Mouse (Mus musculus): ENCODE measurements at regions not wholly inside any gene's neighbourhood (a gene's known extent, or its start where the extent isn't known, plus 50 kb on each side); places are given as distances from the start of the nearest gene placed in this dataset.
A peak's percentile ranks its signal among the peaks of the same experiment; 100 is the strongest.

DNA sequence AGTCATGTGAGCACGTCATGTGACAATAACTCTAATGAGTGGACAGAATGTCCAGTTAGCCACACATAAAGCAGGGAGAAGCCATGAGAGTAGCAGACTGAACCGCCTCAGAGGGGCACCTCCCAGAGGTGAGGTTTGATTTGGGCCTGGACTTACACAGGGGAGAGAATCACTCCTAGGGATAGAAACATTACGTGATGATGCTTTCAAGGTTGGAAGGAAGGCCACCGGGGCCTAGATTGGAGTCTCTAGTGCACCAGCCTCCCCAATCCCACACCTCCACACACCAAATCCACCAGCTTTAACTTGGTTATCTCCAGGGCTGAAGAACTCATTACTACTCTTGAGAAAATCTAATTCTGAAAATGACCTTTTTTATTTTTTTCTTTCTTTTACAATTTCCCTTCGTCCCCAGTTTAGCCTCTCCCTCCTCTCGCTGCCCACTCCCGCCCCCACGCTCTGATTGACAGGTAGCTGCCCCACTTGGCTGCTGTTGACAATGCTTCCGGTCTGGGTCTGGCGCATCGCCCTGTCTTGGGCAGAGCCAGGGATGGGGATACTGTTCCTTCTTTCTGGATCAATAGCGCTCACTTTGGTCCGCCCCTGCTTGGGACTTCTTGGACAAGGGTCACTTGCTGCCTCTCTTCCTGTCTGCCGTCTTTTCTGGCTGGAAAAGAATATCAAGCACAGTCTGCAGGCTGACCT, 87.8 kb upstream of the Mvb12b start:
- H3K9ac ChIP-seq (ENCODE audit: low read depth, low read length), result no peak overlapping the region
- H3K27me3 ChIP-seq (replicated peaks; ENCODE audit: control insufficient read depth, insufficient read depth, low read length), result no peaks in the 10 kb centered on the region
- 71% methylated on average over 14 of the region's 14 CpGs for WGBS
- no peak overlapping the region for H3K4me2 ChIP-seq (ENCODE audit: low read length)
- no peak overlapping the region for H3K27ac ChIP-seq (ENCODE audit: low read depth, low read length)
- no peak for ATAC-seq
- H3K4me3 ChIP-seq (ENCODE audit: low read length), result no peak overlapping the region
- peaks cover 3% of the 10 kb centered on the region; the same call in 1 of the 2 replicates for H3K9me3 ChIP-seq (ENCODE audit: control insufficient read depth, low read length)
- peaks cover 14% of the 10 kb centered on the region for H3K4me1 ChIP-seq (ENCODE audit: control insufficient read depth, insufficient read depth, low read depth, low read length)
- no peaks in the 10 kb centered on the region for H3K36me3 ChIP-seq (ENCODE audit: control insufficient read depth, insufficient read depth, low read length)

DNA sequence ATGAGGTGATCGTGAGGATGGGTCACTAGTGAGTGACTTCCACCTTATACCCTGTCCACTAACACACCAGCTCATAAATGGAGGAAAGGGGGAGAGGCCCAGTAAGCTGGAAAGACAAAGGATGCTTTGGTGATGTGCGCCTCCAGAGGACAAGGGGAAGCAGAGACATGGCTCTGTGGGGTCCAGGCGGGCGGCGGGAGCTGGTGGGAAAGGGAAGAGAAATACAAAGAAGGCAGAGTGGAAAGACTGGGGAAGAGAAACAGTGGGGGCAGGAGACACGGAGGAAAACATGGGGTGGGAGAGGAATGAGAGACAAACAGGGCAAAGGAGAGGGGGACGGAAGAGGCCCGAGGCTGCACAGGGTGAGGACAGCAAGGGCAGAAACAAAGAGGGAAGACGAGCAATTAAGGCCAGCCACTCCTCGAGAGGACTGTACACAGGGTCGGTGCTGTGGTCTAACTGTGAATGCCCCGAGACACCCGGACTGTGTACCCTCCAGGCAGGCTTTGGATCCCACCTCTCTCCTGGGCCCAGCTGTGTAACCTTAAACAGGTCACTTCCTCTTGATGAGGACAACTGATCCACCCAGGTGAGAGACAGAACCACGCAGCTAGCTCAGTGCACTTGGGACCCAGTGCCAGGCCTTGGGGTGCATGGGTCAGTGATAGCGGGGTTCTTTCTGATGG, 87.1 kb upstream of the Mvb12b start:
- peaks cover 14% of the 10 kb centered on the region for H3K4me1 ChIP-seq (ENCODE audit: control insufficient read depth, insufficient read depth, low read depth, low read length)
- 41% methylated on average over 15 of the region's 15 CpGs for WGBS
- 0 out of 2 replicates have a peak, but pooled peaks have one; percentile 17 for ATAC-seq
- H3K9ac ChIP-seq (ENCODE audit: low read depth, low read length), result peak overlapping the region; percentile 31; the same call in 1 of the 2 replicates
- no peaks in the 10 kb centered on the region for H3K36me3 ChIP-seq (ENCODE audit: control insufficient read depth, insufficient read depth, low read length)
- no peak overlapping the region for H3K27ac ChIP-seq (ENCODE audit: low read depth, low read length)
- H3K4me3 ChIP-seq (ENCODE audit: low read length), result no peak overlapping the region
- no peak overlapping the region for H3K4me2 ChIP-seq (ENCODE audit: low read length)
- no peaks in the 10 kb centered on the region for H3K27me3 ChIP-seq (replicated peaks; ENCODE audit: control insufficient read depth, insufficient read depth, low read length)
- peaks cover 5% of the 10 kb centered on the region; the same call in 1 of the 2 replicates for H3K9me3 ChIP-seq (ENCODE audit: control insufficient read depth, low read length)

DNA sequence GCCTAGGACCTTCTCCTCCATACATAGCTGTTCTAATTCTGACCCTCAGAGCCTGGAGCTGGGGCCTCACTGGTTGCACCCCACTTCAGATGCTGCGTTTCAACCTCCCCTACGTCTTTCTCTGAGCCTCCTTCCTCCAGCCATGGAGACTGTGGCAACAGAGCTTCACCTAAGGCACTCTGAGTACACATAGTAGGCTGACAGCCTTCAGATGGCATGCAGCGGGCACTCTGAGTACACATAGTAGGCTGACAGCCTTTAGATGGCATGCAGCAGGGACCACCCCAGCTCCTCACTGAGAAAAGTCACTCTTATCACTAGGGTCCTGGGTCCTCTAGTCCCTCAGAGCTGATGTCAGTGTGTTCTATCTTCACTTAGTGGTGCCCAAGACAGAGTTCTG, 86.3 kb upstream of the Mvb12b start:
- WGBS, result 88% methylated on average over 3 of the region's 3 CpGs
- no peaks in the 10 kb centered on the region for H3K27me3 ChIP-seq (replicated peaks; ENCODE audit: control insufficient read depth, insufficient read depth, low read length)
- H3K9me3 ChIP-seq (ENCODE audit: control insufficient read depth, low read length), result peaks cover 5% of the 10 kb centered on the region; the same call in 1 of the 2 replicates
- no peak overlapping the region for H3K4me2 ChIP-seq (ENCODE audit: low read length)
- no peak overlapping the region for H3K4me3 ChIP-seq (ENCODE audit: low read length)
- ATAC-seq, result no peak; the same call in 1 of the 2 replicates
- no peak overlapping the region for H3K9ac ChIP-seq (ENCODE audit: low read depth, low read length)
- H3K27ac ChIP-seq (ENCODE audit: low read depth, low read length), result peak overlapping the region; percentile 51
- H3K36me3 ChIP-seq (ENCODE audit: control insufficient read depth, insufficient read depth, low read length), result no peaks in the 10 kb centered on the region
- peaks cover 14% of the 10 kb centered on the region for H3K4me1 ChIP-seq (ENCODE audit: control insufficient read depth, insufficient read depth, low read depth, low read length)

DNA sequence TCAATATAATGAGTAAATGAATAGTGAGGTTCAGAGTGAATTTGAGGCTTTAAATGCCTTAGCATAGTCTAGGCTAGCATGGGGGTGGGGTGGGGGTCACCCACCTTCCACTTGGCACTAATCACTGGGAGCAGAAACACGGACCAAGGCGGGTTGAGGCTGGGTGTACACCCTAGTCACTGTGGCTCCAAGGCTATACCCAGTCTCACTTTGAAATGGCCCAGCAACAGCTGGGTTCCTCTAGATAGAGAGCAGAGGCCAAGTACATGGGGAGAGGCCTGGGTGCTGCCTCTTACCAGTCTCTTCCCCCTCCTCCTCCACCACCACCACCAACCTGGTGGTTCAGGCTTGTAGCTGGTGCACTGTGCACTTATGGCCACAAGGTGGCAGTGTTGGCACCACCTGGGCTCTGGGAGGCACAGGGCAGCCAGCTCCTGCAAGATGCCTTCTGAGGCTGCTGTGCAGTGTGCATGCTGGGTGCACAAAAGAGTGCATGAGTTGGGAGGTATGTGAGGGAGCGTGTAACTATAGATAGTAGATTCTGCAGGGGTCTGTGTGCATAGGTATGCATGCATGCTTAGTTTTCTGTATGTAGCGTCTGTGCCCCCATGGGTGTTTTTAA, 85.6 kb upstream of the Mvb12b start:
- H3K27me3 ChIP-seq (replicated peaks; ENCODE audit: control insufficient read depth, insufficient read depth, low read length), result no peaks in the 10 kb centered on the region; the same call in 1 of the 2 replicates
- peaks cover 14% of the 10 kb centered on the region for H3K4me1 ChIP-seq (ENCODE audit: control insufficient read depth, insufficient read depth, low read depth, low read length)
- peak; percentile 87 for ATAC-seq
- no peak overlapping the region for H3K27ac ChIP-seq (ENCODE audit: low read depth, low read length)
- no peak overlapping the region for H3K4me3 ChIP-seq (ENCODE audit: low read length)
- H3K4me2 ChIP-seq (ENCODE audit: low read length), result no peak overlapping the region
- WGBS, result 61% methylated on average over 4 of the region's 4 CpGs
- H3K36me3 ChIP-seq (ENCODE audit: control insufficient read depth, insufficient read depth, low read length), result no peaks in the 10 kb centered on the region
- H3K9ac ChIP-seq (ENCODE audit: low read depth, low read length), result no peak overlapping the region
- H3K9me3 ChIP-seq (ENCODE audit: control insufficient read depth, low read length), result peaks cover 5% of the 10 kb centered on the region; the same call in 1 of the 2 replicates

DNA sequence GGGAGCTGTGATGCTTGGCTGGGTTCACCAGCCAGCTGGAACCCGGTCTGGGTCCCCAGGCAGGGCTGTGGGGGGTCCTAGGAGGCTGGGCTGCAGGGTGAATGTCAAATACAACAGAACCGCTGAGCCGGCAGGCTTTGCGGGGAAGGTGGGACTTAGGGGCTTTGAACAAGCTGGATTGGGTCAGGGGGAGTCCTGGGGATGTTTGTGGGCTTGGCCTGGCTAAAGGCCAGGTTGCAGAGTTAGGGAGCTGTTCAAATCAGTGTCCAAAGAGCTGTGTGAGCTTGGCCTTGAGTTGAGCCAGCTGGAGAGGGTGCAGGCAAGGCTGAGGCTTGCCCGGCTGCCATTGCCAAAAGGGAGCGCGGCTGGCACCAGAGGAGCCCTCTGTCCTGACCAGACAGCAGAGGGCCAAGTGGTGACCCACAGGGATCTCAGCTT, 79.3 kb upstream of the Mvb12b start:
- WGBS, result 8% methylated on average over 7 of the region's 7 CpGs
- H3K9ac ChIP-seq (ENCODE audit: low read depth, low read length), result peak overlapping the region; percentile 43

DNA sequence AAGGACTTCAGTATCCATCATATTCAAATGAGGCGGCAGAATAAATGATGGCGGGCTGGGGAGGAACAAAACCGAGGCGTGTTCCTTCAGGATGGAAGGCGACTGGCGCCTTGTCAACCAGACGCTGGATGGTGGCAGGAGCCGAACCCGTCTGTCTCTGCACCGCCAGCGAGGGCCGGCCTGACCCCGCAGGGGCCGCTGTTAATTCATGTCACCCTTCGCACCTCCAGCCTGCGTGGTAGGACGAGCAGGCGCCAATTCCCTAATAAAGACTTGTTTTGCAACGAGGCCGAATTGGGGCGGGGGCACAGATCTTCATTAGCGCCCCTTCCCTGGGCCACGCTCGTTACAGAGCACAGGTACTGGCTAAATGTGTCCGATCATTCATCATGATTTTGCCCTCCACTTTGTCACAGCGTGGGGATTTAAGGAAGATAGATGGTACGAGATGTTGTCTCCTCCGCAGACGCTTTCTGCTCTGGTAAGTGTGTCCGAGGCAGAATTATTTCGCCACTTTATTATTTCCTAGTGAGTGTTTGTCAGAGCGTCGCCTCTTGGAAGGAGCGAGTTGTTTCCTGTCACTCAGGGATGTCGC, 78.7 kb upstream of the Mvb12b start:
- H3K27ac ChIP-seq (ENCODE audit: low read depth, low read length), result peak overlapping the region; percentile 73
- peak overlapping the region; percentile 43 for H3K9ac ChIP-seq (ENCODE audit: low read depth, low read length)
- peak; percentile 72 for ATAC-seq
- peak overlapping the region; percentile 49 for H3K4me2 ChIP-seq (ENCODE audit: low read length)
- H3K9me3 ChIP-seq (ENCODE audit: control insufficient read depth, low read length), result peaks cover 5% of the 10 kb centered on the region; the same call in 1 of the 2 replicates
- H3K4me1 ChIP-seq (ENCODE audit: control insufficient read depth, insufficient read depth, low read depth, low read length), result peaks cover 13% of the 10 kb centered on the region
- WGBS, result 15% methylated on average over 35 of the region's 35 CpGs
- H3K4me3 ChIP-seq (ENCODE audit: low read length), result peak overlapping the region; percentile 19
- no peaks in the 10 kb centered on the region for H3K36me3 ChIP-seq (ENCODE audit: control insufficient read depth, insufficient read depth, low read length)
- no peaks in the 10 kb centered on the region; the same call in 1 of the 2 replicates for H3K27me3 ChIP-seq (replicated peaks; ENCODE audit: control insufficient read depth, insufficient read depth, low read length)

More for the DNA sequence above, 79.3 kb upstream of the Mvb12b start:
- peak; percentile 88 for ATAC-seq
- peak overlapping the region; percentile 73 for H3K27ac ChIP-seq (ENCODE audit: low read depth, low read length)
- H3K36me3 ChIP-seq (ENCODE audit: control insufficient read depth, insufficient read depth, low read length), result no peaks in the 10 kb centered on the region
- H3K4me3 ChIP-seq (ENCODE audit: low read length), result peak overlapping the region; percentile 19
- peaks cover 5% of the 10 kb centered on the region; the same call in 1 of the 2 replicates for H3K9me3 ChIP-seq (ENCODE audit: control insufficient read depth, low read length)
- H3K4me2 ChIP-seq (ENCODE audit: low read length), result peak overlapping the region; percentile 49
- H3K27me3 ChIP-seq (replicated peaks; ENCODE audit: control insufficient read depth, insufficient read depth, low read length), result no peaks in the 10 kb centered on the region; the same call in 1 of the 2 replicates
- peaks cover 13% of the 10 kb centered on the region for H3K4me1 ChIP-seq (ENCODE audit: control insufficient read depth, insufficient read depth, low read depth, low read length)

DNA sequence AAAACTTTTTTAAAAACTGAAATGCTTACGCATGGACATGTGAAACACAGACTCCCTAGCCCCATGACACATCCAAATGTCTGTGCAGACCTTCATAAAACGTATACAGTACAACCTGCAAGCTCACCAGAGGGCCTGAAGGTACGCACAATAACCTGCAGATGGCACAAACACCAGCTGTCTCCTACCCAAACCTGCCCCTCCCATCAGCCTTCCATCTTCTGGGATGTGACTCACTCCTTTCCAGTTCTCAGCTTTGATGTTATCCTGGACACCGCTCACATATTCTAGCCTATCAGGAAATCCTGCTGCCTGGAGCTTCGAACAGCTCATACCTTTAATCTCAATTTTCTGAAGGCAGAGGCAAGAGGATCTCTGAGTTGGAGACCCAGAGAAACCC, 76.3 kb upstream of the Mvb12b start:
- H3K4me3 ChIP-seq (ENCODE audit: low read length), result no peak overlapping the region
- H3K27ac ChIP-seq (ENCODE audit: low read depth, low read length), result no peak overlapping the region
- no peaks in the 10 kb centered on the region for H3K36me3 ChIP-seq (ENCODE audit: control insufficient read depth, insufficient read depth, low read length)
- H3K27me3 ChIP-seq (replicated peaks; ENCODE audit: control insufficient read depth, insufficient read depth, low read length), result no peaks in the 10 kb centered on the region; the same call in 1 of the 2 replicates
- no peak overlapping the region for H3K9ac ChIP-seq (ENCODE audit: low read depth, low read length)
- H3K9me3 ChIP-seq (ENCODE audit: control insufficient read depth, low read length), result no peaks in the 10 kb centered on the region
- WGBS, result 84% methylated on average over 5 of the region's 5 CpGs
- H3K4me1 ChIP-seq (ENCODE audit: control insufficient read depth, insufficient read depth, low read depth, low read length), result peaks cover 13% of the 10 kb centered on the region
- no peak overlapping the region for H3K4me2 ChIP-seq (ENCODE audit: low read length)
- ATAC-seq, result no peak

DNA sequence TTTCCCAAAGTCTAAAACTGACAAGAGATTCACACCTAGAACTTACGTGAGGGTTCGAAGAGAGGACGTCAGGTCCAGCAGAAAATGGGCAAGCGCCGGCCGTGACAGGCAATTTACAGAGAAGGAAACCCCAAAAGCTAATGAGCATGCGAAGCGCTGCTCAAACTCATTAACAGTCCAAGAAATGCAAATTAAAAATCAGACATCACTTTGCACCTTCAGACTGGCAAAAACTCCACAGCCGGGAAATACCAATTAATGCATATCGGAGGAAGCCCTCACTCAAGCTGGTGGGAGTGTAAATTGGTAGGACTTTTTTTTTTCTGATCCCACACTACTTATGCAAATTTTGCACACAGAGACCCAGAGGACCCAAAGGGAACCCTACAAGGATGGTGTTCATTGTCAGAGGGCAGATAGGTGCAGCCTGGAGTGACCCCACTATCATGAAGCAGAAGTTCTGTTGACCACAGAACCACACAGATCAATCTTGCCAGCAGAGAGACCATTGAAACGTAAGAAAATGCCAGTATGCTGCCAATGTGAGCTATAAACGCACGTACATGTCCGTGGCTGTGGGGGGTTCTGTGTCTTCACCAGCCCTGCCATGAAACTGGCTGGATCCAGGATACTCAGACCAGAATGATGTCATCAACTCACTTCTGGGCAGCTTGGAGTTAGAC, 74.8 kb upstream of the Mvb12b start:
- H3K36me3 ChIP-seq (ENCODE audit: control insufficient read depth, insufficient read depth, low read length), result no peaks in the 10 kb centered on the region
- peaks cover 13% of the 10 kb centered on the region for H3K4me1 ChIP-seq (ENCODE audit: control insufficient read depth, insufficient read depth, low read depth, low read length)
- no peak overlapping the region for H3K4me2 ChIP-seq (ENCODE audit: low read length)
- WGBS, result 54% methylated on average over 14 of the region's 14 CpGs
- H3K9me3 ChIP-seq (ENCODE audit: control insufficient read depth, low read length), result no peaks in the 10 kb centered on the region
- H3K9ac ChIP-seq (ENCODE audit: low read depth, low read length), result no peak overlapping the region
- ATAC-seq, result no peak
- no peaks in the 10 kb centered on the region for H3K27me3 ChIP-seq (replicated peaks; ENCODE audit: control insufficient read depth, insufficient read depth, low read length)
- no peak overlapping the region for H3K4me3 ChIP-seq (ENCODE audit: low read length)
- H3K27ac ChIP-seq (ENCODE audit: low read depth, low read length), result no peak overlapping the region

Data from hindbrain, embryonic 16.5 days (tissue).